Mouse (Mus musculus): ENCODE data around the gene Tuba4a.
"Not testable (repeated sequence)": the region's sequence is repeated elsewhere in the genome, so short reads cannot be mapped to it uniquely, and the experiment has no call there.

Gene Tuba4a

GRCm38 (mm10) chr1:75236117-75237050 lies 16.7 kb upstream of the Tuba4a start, which contains the start of gene Dnajb2:
Gene Dnajb2 (plus strand): TSS chr1:75236406.
- DNase-seq (ENCODE audit: low read depth) = peak; percentile 90

DNA sequence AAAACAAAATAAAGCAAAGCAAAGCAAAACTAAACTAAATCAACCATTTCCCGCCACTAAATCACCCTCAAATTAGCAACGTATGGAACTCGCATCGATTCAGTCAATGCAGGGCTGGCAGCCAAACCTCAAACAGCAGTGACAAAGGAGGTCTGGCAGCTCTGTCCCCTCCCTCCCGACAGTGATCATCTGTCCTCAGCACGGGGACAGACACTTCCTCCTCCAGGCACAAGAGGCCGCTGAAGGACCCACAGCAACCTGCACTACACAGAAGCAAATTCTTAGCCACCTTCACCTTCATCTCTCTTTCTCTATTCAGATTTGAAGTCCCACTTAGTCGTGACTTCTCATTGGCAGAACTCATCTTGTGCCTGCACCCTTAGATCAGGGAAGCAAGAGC lies 14.9 kb upstream of the Tuba4a start:
- peak; percentile 87 for DNase-seq (ENCODE audit: low read depth)

GRCm38 (mm10) chr1:75232489-75232888 lies 12.8 kb upstream of the Tuba4a start:
- DNase-seq (ENCODE audit: low read depth) = not testable (repeated sequence)

DNA sequence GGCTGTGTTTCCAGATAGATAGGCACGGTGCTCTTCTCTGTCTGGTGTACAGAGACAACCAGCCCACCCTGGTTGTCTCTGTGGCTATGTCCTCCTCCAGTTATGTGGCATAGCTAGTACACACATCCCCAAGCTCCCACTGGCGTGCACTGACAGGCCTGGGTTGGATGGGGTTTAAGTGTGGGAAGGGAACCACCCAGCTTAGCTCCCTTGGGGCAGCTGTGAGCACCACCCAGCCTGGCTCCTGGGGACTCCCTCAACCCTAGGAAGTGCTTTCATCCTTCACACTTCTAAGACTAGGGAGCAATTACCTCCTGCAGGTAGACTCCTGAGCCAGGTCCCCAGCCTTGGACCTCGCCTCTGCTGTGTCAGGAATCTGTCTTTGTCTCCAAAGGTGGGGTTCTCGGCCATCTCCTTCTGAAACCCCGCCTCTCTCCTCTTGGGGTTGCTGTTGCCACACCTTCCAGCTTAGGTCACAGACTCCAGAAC lies 12.0 kb upstream of the Tuba4a start, which contains the start of gene A630095N17Rik:
A630095N17Rik (minus strand) TSS at position 439 of the 489 bp plus-strand sequence.
- DNase-seq (ENCODE audit: low read depth) = no peak

DNA sequence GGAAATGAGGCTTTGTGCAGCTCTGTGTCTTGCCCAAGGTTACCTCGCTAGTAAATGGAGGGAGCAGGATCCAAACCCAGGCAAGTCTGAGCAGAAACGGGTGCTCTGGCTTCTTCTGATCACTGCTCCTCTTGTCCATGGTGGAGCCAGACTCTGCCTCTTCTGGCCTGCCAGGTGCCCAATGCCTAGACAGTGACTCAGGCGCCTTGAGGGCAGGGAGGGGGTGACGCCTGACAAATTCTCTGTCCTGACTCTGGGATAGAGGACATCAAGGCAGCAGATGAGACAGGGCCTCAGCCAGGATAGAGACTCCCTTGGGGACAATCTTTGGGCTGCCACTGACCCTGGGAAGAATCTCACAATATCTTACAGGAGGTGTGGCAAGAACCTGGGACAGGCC lies 11.6 kb upstream of the Tuba4a start:
- no peak for DNase-seq (ENCODE audit: low read depth)

DNA sequence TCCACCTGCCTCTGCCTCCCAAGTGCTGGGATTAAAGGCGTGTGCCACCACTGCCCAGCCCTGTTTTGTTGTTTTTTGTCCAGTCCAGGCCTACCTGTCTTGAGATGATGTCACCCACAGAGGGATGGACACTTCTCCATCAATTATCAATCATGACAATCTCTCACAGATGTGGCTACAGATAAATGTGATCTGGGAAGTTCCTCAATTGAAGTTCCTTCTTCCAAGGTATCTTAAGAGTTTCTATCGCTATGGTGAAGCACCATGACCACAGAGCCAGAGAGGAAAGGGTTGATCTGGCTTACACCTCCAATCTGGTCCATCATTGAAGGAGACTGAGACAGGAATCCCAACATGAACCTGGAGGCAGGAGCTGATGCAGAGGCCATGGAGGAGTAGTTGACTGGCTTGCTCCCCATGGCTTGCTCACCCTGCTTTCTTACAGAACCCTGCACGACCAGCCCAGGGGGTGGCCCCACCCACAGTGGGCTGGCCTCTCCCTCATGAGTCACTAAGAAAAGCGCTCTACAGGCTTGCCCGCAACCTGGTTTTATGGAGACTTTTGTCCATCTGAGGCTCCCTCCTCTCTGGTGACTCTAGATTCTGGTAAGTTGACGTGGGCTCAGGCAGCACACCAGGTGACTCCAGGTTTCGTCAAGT lies 10.8 kb upstream of the Tuba4a start:
- DNase-seq (ENCODE audit: low read depth) = no peak

GRCm38 (mm10) chr1:75229158-75229557 lies 9.5 kb upstream of the Tuba4a start:
- DNase-seq (ENCODE audit: low read depth) = no peak

- no peak for DNase-seq (ENCODE audit: low read depth)
Measured at GRCm38 (mm10) chr1:75227653-75228052, 8.0 kb upstream of the Tuba4a start.

DNA sequence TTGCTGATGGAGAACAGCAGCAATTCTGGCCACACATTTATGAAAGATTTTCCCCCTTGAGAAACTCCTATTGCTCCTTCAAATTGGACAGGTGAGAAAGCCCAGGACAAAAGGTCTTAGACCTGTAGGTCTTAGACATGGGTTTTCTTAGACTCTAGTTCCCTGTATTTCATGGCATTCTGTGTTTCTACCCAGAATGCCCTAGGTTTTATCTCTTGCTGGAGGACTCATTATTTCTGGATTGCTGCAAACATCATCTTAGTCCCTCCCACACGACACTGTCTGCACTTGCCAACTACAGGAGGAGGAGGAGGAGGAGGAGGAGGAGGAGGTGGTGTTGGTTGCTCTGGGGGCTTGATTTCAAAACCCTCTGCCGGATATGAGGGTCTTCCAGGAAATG lies 6.5 kb upstream of the Tuba4a start:
- no peak for DNase-seq (ENCODE audit: low read depth)

DNA sequence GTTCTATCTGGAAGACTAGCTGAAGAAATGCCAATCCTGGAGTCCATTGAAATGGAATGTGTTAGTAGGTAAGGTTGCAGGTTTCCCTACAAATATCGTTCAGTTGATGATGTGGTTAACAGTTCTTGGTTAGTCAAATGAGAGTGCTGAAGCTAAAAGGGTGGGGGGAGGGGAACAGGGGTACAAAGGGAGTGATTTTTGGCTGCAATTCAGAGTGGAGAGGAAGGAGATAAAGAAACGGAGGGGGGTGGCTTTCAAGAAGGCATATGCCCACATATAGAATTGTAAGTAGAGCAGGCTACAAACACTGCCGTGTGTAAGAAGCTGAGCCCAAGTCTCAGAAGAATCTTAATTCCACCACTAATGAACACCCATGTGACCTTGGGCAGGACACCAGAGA lies 5.8 kb upstream of the Tuba4a start:
- DNase-seq (ENCODE audit: low read depth) = peak; percentile 49

GRCm38 (mm10) chr1:75223532-75223931 lies 3.9 kb upstream of the Tuba4a start:
- peak; percentile 47 for DNase-seq (ENCODE audit: low read depth)

- DNase-seq (ENCODE audit: low read depth) = peak; percentile 72
Measured at GRCm38 (mm10) chr1:75222926-75223325, 3.3 kb upstream of the Tuba4a start.

DNA sequence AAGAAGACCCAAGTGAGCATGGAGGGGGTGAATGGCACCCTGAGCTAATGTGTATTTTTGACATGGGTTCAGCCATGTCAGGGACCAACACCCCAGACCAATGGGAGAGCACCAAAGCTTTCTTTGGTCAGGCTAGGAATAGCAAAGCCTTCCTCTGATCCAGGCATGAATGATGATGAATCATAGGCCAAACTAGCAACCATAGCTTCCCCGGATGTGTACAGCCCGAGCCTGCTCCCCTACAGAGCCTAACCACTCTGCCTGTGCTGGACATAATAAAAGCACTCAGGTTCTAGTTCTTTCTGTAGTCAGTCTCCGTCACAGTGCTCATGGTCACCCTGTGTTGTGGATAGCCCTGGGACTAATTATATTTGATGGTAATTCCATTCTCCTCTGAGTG lies 1.9 kb upstream of the Tuba4a start:
- DNase-seq (ENCODE audit: low read depth) = no peak

- peak; percentile 99 for DNase-seq (ENCODE audit: low read depth)
Measured at GRCm38 (mm10) chr1:75219078-75219477, 587 bp downstream of the Tuba4a start.

DNA sequence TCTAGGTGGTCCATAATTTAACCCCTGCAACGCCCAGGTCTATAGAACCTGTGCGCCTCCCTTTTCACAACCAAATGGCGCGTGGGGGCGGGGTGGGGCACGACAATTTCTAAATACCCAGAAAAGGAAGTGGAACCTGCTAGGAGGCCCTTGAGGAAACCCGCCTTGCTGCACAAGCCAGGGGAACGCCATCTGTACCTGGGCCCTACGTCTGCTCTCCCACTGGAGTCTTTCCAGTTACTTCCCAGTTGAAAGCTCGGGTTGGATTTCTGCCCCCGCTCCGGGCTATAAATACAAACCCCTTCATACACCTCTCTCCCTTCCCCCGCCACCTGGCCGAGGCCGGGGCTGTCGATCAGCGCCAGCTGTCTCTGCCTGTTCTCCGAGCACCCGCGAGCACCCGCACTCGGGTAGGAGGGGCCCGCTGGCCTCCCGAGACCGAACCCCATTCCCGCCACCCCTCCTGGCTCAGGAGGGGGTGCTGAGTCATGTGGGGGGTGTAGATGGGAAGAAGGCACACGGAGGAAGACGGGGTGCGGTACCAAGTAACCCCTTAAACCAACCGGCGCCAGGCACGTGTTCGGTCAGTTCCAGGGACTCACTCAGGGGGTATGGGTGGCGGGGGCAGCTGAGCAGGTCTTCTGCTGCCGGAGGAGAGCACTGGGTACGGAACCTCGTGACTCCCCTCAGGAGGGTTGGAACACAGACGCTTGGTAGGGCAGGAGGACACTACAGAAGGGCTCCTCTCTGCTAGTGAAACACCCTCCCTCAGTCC lies 1.3 kb downstream of the Tuba4a start:
- DNase-seq (ENCODE audit: low read depth) = peak; percentile 75

DNA sequence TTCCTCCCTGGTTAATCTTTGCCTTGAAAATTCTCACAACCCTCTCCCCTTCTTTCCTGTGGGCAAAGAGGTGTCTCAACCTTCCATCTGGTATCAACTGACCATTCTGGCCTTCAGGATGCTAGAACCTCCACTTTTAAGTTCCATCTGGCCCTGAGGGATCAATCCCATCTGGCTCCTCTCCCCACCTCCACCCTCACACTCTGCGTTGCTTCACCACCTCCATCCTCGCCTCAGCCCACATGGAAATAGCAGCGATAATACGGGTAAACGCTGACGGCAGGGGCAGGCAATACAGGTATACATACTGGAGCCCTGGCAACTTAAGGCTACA lies 1.8 kb downstream of the Tuba4a start:
- DNase-seq (ENCODE audit: low read depth) = no peak

GRCm38 (mm10) chr1:75216797-75217585 lies 2.7 kb downstream of the Tuba4a start:
- peak; percentile 63 for DNase-seq (ENCODE audit: low read depth)

- DNase-seq (ENCODE audit: low read depth) = peak; percentile 13
Measured at GRCm38 (mm10) chr1:75215785-75216184, 3.9 kb downstream of the Tuba4a start.

DNA sequence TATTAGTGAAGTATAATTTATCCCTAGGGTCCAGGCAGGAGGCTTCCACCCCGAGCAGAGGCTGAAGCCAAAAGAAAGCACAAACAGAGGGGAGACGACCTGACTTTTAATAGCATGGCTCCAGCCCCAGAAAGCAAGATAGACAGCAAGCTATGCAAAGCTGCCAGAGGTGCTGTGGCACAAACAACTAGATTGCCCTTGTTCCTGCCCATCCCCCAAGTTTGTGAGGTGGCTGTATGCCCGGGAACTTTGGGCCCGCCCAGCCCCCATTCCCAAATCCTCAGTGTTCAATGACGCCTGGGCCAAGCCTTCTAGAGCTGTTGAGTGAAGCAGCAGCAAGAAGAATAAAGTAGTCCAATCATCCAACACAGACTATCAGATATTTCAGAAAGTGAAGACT lies 4.8 kb downstream of the Tuba4a start:
- no peak for DNase-seq (ENCODE audit: low read depth)

DNA sequence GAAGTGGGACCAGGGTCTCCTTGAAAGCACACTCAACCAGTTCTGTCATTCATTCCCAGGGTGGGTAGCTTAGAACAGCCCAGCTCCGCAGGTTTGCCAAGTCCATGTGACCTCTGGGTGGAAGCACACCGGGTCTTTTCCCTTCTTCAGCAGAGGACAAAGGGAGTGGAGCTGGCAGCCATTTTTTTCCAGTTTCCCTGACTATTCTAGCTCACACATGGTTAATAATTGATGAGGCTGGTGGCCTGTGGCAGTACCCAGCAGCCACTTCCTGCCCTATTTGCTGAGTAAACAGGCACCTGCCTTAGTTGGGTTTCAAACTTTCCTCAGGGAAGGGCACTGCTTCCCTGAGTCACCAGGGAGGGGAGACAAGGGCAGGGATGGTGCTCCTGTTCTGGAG lies 5.2 kb downstream of the Tuba4a start:
- peak; percentile 19 for DNase-seq (ENCODE audit: low read depth)

DNA sequence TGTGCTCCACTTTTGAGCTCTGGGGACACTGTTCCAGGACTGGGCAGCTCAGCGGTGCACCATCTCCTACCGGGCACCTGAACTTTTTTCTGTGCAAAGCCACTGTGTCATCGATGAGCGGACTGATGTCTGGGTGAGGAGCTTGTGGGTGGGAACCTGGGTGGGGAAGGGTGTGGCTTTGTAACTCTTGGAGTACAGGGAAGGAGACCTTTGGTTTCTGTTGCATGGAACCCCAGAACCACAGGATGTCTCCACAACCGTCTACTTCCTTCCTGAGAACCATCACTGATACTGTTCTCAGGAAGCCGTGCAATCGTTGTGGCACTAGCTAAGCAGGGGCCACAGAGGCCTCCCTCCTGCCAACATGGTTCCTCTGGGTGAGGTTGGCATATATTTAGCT lies 6.6 kb downstream of the Tuba4a start:
- peak; percentile 55 for DNase-seq (ENCODE audit: low read depth)
